Mouse (Mus musculus): ENCODE data around the gene Disc1.

Disc1 gene

GRCm38 (mm10) chr8:125053505-125054435 lies at the start of gene Disc1:
TSS of gene Disc1 (plus strand) at chr8:125054195.
- peak; percentile 24 for DNase-seq

DNA sequence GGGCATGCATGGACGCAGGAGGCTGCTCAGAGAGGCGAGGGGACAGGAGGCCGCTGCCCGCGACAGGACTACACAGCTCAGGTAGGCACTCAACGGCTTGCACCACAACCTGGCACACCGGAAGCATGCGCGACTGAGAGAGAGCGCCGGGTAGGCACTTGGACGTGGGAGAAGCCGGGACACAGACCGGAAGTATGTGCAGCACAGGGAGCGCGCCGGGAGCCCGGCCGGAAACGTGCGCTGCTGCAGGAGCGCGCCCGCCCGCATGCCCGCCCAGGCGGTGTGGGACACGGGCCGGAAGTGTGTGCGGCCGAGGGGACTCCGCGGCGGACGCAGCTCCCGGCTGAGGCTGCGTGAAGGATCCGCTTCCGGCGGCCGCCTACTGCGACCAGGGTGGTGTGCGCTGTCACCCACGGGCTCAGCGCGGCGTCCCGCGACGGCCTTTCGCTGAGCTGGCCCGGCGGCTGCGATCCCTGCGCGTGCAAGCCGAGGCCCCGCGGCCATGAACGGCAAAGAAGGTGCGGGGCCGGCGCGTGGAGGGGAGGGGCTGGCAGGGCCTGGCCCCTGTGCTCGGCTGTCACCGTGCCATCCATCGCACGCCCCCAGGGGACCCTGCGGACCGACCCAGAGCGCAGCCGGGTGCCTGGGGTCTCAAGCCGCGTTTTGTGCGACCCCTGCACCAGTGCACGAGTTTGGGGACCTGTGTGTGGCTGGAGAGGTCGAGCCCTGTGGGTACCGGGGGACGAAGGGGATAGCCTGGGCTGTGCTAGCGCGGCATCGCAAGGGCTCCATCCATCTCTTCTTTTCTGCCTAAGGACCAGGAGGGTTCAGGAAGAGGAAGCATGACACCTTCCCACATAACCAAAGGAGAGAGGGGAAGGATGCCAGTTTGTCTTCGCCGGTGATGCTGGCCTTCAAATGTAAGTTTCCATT lies 41.0 kb upstream of the Disc1 start, which contains the start of gene Tsnax:
Gene Tsnax (plus strand): TSS at position 303 of the 933 bp plus-strand sequence.
- DNase-seq, result peak; percentile 96

DNA sequence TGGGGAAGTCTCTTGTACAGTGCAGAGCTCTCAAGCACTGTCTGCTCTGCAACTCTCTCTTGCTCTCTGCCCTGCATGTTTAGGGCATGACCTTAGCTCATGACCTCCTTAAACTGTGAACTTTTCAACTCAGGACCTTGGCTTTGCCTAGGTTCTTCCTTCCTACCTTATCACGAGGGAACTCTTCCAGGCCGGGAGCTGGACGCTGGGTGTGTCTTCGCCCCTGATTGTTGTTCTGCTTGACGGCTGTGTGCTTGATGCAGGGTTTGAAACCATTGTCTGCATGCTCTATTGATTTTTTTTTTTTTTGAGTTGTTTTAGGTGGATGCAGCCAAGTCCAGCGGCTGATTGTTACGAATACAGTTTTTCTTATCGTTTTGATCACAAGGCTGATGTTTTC lies 29.9 kb upstream of the Disc1 start:
- DNase-seq, result no peak

- DNase-seq, result no peak
Measured at GRCm38 (mm10) chr8:125027211-125027610, 26.8 kb upstream of the Disc1 start.

DNA sequence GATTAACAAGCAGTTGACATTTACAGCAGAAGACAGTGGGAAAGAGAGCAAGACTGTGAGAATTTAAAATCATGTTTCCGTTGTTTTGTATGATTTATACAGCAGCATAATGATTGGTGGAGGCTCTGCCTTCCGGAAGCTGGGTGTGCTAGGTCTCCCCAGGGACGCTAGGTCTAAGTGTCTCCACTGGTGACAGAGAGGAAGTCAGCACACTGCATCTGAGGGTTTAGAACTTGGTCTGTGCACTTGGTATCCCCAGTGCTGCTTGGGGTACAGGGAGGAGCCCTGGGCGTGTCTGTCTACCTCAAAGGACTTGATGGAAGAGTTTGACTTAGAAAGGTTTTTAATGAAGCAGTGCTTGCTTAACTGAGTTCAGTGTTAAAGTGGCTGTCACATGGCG lies 25.2 kb upstream of the Disc1 start:
- DNase-seq, result no peak

GRCm38 (mm10) chr8:125031276-125031675 lies 22.7 kb upstream of the Disc1 start:
- DNase-seq, result no peak

GRCm38 (mm10) chr8:125034669-125035068 lies 19.3 kb upstream of the Disc1 start:
- peak; percentile 70 for DNase-seq

DNA sequence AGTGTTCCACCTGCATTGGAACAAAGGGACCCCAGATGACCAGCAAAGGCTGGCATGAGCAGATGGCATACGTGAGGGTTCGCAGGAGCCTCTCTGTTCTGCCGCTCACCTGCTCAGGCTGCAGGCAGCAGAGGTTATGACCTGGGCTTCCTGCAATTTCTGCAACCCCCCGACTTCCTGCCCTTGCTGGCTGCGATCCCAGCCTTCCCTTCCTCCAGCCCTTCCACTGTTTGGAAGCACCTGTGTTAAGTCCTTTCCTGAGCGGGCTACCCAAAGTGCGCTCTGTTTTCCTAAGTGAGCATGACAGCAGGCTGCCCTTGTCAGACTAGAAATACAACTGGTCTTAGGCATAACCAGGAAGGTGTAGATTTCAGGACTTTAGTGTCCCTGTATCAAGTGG lies 16.9 kb upstream of the Disc1 start:
- no peak for DNase-seq

DNA sequence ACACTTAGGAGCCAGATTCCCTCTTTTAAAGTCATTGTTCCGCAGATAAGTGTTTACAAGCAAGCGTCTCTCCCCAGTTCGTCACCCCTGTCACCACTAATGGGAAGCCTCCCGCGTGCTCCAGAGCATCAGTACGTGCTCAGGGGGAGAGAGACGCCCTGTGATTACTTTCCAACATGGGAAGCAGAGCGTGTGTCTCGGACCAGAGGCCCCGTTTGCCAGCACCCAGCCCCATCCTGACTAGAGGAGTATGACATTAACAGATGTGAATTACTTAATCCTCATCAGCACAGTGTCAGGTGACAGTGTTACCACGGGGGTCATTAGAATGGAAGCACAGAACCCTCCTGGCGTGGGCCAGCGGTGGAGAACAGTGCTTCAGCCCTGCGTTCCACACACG lies 15.3 kb upstream of the Disc1 start:
- no peak for DNase-seq

- no peak for DNase-seq
Measured at GRCm38 (mm10) chr8:125040587-125041375, 13.2 kb upstream of the Disc1 start.

DNA sequence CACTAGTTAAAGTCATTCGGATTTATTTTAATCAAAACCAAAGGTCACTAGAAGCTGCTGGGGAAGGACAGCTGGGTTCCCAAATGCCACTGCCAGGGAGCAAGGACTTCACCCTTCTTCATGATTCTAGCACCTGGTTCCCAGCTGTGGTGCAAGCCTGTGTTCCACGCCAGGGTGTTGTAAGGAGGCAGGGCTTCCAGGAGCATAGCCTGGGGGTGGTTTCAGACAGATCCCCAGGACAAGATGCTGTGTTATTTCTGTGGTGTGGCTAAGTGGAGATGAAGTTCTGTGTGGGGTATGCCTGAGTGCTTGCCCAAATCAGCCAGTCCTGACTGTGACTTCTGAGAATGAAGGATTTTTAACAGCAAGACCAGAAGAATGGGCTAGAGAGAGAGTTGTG lies 12.5 kb upstream of the Disc1 start:
- DNase-seq, result peak; percentile 30

DNA sequence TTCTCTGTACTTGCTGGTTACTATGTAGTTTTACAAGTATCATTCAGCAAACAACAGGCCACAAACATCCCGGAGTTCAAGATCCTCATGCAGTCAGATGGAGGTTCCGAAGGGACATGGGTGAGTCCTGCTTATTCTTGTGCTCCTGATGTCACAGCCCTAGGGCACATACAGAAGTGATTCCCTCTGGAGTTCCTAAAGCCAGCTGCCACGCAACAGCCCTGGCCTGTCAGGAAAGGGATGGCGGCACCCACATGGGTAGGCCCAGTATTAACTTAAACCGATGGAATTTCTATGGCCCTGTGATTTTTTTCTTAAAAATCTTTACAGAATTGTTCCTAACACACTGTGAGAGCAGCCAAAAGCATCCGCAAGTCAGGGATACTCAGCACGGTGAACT lies 10.6 kb upstream of the Disc1 start:
- DNase-seq, result no peak

DNA sequence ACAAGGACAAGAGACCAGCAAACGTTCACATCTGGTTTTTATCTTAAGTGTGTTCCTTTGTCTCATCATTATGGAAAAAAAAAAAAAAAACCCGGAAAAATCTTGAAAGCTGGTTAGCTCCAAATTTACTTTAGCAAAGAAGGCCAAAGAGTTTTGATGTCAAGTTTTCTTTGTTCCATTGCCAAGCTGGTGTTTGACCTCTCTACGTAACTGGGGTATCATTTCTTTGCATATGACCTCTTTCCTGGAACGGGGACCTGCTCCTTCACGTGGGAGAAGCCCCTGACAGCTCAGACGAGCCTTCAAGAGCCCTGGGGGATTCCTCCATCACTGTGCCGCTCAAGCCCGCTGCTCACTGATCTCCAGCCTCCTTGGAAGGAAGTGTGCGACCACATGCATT lies 10.1 kb upstream of the Disc1 start:
- no peak for DNase-seq

DNA sequence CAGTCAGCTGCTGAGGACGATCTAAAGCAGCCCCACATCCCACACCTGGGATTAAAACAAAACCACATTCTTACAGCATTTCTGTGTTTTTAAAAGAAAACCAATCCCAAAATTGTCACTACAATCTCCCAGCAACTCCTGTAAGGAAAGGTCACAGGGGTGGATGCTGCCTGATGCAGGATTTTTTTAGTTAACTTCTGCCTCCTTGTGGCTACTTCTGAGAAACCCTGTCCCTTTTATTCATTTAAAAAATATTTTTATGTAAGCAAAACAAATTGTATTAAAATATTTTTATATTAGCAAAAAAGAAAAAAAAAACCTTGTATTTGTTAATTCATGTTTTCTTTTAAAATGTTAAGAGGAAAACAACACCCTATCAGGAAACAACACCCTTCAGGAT lies 8.2 kb upstream of the Disc1 start:
- DNase-seq, result no peak

DNA sequence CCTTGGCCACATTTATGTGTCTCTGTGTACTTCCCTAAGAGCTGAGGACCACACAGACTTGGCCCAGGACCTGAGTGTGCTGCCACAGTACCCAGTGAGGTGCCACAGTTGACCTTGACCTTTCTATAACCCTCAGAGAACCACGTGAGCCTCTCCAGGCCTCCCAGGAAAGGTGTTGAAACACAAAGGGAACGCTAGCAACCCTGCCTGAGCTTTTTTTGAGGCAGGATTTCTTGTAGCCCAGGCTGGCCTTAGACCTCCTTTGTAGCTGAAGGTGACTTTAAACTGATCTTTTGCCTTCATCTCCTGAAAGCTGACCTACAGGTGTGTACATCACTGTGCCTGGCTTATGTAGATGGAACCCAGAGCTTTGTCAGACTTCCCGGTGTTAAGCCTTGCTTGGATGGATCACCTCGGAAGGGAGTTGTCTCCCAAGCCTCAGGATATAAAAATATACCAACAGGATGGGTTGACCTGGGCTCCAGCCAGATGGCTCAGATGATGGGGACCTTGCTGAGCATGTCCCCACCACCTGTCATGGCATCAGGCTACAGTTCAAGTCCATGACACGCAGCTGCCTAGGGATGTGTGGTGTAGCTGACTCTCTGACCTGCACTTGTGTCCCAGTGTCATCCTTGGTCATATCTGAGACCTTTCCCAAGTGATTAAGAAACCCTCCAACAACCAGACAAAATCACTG lies 4.8 kb upstream of the Disc1 start:
- DNase-seq, result no peak

DNA sequence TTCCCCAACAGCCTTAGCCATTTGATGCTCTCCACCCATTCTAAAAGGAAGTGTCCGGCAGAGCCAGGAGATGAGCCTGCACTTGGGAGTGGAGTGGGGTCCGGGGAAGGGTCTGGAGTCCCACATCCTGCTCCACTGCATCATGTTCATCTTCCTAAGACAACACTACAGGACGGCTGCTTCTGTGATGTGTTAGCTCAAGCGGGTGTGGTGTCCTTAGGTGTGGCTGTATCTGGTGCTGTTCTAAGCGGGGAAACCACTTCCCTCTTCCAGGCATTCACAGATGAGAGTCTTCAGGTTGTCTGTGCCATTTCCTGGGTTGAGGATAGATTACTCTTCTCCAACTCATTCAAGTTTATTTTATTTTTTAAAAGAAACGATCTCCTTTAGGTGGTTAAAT lies 4.2 kb upstream of the Disc1 start:
- no peak for DNase-seq

DNA sequence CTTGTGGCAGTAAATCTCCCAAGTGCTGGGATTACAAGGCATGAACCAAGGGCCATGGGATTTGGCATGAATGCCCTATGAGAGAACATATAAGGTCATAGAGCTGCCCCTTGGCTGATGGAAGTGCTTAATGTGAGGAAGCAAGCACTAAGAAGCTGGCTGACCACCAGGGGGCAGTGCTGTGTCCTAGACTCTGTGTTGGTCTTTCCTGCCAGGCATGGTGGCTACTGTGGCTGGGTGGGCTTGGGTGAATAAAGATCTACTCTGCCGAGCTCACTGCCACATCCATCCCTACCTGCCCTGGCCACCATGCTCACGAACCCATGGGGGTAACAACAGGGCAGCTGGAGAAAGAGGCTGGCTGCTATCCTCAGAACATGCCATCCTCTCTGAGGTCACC lies 2.0 kb upstream of the Disc1 start:
- DNase-seq, result peak; percentile 38

GRCm38 (mm10) chr8:125054436-125054810 lies 428 bp downstream of the Disc1 start:
- peak; percentile 40 for DNase-seq

DNA sequence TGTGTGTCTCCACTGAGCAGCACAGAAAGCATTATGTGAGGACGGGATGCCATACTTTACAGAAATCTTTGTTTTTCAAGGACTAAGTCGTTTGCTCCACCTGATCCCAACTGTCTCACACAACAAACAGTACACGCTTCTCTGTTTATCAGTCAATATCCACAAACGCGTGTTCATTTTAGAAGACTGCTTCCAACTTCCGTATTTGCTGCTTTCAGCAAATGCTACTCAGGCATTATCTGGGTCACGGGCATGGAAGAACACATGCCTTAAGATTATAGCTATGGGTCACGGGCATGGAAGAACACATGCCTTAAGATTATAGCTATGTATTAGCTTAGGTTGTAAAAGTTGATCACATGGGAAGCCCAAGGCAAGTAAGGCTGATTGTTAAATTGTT lies 6.9 kb downstream of the Disc1 start:
- no peak for DNase-seq

GRCm38 (mm10) chr8:125065596-125065995 lies 11.6 kb downstream of the Disc1 start:
- no peak for DNase-seq

DNA sequence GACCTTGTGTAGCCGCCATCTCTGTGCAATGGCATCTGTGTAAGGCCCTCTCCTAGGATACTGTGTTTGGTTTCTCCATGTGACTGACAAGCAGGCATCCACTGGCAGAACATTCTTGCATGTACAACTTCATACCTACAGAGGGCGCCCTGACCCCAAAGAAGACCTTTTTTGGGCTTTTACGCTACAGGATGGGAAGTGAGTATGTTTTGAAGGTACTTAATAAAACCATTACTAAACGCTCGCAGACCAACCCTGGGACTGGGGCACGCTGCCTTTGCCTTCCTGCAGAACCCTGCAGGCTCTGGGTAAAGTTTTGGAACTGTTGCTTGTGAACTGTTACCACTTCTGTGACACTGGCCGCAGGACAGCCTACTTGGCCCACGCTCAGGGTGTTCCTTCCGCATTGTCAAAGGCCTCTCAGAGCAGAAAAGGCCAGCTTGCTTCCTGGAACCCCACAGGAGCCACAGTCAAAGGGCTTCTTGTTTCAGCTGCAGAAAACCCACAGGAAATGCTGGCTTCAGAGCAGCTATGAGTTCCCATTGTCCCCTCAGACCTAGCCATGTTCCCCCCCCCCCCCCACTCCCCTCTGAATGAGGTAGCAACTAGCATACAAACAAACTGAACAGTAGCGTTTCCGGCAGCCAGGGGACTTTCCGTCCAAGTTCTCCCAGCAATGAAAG lies 13.1 kb downstream of the Disc1 start:
- DNase-seq, result peak; percentile 69

GRCm38 (mm10) chr8:125067596-125067960 lies 13.6 kb downstream of the Disc1 start:
- no peak for DNase-seq
